Mouse (Mus musculus) heart, adult 2 months (tissue): ENCODE data around the gene Slco1a5.

Source experiments
- CTCF ChIP-seq: fragments of 200-600 bp; IDR thresholded peaks from 2 replicates; pipeline ENCODE4 v1.8.1; 2022; ENCODE audit warnings: antibody characterized with exemption, mild to moderate bottlenecking, moderate library complexity
- EP300 ChIP-seq: fragments of 200-500 bp; IDR thresholded peaks from 2 replicates; pipeline ENCODE4 v1.6.1; 2011; ENCODE audit warnings: low read depth, low read length, control low read depth; ENCODE audit not compliant: insufficient read depth
- POLR2A ChIP-seq: fragments of 200-500 bp; IDR thresholded peaks from 2 replicates; pipeline ENCODE4 v1.6.1; 2011; ENCODE audit warnings: mild to moderate bottlenecking, low read depth, low read length, control low read depth; ENCODE audit not compliant: insufficient read depth

DNA sequence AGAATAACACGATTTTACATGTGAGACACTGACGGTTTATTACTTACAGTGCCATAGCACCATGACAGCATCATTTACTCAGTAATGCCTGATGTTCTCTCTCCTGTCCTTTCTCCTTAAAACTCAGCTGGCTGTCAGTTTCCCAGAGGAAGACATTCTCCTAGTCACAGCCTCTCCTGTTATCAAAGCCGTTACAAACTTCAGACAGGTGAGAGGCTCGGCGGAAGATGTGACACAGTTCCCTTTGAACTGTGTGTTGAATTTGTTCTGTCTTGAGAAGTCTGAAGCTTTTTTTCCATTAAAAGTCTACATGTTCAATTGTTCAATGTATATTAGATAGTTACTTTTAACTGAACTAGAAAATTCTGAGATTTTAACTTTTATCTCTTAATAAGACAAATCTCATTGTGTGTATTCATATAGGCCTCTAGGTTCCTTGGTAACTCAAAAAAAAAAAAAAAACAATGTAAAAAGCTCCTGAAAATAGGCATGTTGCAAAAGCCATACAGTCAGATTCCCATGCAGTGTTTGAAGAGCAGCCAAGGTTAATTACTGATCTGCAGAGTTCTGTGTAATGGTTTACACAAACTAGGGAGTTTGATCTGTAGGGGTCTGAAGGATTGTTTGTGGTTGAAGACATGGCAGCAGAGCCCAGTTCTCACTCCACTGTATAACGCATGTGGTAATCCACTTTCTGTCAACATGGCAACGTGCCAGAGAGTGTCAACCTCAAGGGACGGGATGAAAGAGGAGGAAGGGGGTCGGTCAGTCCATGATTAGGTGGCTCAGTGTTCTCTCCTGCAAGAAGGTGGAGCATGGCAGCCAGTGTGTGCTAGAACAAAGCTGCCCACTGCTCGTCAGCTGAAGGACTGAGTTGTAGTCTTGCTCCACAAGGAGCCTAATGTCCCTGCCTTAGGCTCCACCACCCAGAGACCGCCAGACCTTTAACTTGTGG, 24.9 kb upstream of the Slco1a5 start:
- no peak for TF ChIP-seq CTCF
- no peak for TF ChIP-seq EP300
- TF ChIP-seq POLR2A = no peak
